Mouse (Mus musculus) frontal cortex, postnatal 25 days (tissue): Measurements from ENCODE around the gene Tmem230.

ENCODE experiments used
- DNase-seq, 2 experiments: peaks; one replicate each; pipeline ENCODE4 v3.0.0; 2022; ENCODE audit warnings: low spot score in 2 of 2

The Tmem230 gene

DNA sequence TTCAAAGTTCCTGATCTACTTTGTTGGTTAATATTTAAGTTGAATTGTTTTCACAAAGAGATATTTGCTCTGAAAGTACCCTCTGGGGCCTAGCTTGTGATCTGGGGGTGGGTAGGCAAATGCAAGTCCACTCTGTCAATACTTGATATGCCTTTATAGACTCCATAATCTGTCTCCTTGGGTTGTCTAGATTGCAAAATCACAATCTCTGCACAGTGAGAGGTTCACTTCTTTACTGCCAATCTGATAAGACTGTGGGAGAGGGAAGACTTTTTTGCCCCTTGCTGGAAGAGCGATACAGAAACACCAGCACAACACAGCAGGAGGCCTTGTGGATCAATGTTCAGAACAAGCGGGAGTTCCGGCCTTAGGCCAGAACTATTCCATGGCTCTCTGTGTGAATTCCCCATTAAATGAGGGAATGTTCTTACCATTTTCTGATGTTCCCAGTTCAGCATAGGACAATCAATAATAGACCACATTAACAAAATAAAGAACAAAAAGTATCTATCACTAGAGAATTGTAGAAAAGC is 15.1 kb downstream of the Tmem230 start:
- DNase-seq, result no peak

DNA sequence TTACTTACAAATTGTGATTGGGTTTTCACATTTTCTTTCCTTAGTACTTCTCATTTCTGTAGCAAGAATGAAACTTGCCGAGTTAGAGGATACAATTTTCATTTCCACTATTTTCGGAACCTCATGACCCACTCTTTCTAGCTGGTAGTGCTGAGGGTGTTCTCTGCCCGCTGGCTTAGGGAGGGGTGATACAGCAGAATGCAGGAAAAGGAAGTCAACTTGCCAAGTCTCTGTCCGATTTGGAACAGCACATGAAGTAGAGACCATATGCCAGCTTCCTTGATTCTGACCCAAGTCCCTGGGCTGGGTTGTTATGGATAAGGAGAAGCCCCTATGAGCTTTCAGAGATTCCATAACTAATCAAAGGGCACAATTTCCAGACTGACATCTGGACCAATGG is 23.2 kb downstream of the Tmem230 start:
- DNase-seq, result no peak

GRCm38 (mm10) chr2:132221611-132222073 is 26.0 kb downstream of the Tmem230 start:
- peak; percentile 12 to 13 for DNase-seq

DNA sequence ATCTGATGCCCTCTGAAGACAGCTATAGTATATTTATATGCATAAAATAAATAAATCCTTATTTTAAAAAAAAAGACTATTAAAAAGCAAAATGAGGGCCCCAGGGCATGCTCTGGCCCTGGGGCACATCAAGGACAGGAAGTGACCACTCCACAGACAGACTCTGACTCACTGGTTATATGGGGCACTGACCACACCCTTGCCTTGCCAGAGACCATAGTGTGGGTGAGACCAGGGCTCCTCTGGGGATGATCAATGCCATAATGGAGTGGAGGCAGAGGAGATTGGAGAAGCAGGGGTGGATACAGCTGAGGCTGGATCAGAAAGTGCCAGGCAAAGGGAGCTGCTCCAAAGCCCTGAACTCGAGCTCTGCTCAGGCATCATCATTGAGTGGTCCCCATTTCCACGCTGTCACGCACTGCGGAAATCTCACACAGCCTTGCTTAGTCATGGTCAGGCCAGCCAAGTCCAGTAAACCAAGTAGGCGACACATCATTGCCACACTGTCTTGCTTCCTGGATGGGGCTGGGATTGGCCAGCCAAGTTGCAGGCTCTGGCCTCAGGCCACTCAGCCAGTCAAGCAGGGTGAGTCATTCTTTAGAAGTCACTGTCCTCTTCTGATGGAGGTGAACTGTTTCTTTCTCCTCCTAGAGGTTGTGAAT is 35.5 kb downstream of the Tmem230 start:
- DNase-seq, result no peak

DNA sequence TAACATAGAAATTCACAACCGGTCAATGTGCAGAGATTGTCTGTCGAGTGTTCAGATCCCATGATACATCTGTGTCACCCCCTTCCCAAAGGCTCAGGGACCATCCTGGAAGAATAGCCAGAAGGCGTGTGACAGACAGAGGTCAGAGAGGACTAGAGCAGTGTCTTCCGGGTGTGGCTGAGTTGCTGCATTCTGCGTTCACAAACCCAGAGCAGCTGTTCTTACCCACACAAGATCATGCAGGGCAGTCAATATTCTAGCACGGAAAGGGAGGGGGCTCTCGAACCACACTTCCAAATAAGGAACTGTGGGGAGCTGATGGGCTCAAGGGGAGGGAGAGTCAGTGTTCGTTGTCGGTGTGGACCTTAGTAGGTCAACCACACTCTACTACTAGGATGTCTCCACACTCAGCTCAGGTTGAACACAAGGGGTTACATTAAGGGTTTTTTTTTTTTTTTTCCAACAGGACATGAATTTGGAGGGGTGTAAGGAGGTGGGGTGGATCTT is 36.7 kb downstream of the Tmem230 start:
- DNase-seq, result no peak

DNA sequence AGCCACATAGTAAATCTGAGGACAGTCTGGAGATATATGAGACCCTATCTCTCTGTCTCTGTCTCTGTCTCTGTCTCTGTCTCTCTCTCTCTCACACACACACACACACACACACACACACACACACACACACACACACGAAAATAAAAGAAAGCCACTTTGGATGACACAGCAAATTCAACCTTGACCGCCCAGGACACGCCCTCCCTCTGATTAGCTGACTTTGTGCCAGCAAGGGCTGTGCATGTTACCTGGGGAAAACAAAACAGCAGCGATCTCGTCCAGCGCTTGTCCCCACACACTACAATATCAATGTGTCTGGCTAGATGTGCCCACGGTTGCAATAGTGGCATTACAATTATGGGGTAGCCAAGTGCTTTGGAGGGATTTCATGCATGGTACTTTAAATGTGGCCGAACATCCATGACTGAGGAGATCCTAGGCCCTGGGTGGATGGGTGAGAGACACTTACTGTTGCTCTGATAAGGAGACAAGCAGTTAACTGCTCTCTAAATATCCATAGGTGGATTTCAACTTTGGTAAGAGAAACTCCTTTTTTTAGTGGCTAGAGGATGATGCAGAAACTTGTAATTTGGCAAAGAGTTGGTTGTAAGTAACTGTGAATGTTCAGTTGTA is 39.2 kb downstream of the Tmem230 start:
- no peak for DNase-seq

DNA sequence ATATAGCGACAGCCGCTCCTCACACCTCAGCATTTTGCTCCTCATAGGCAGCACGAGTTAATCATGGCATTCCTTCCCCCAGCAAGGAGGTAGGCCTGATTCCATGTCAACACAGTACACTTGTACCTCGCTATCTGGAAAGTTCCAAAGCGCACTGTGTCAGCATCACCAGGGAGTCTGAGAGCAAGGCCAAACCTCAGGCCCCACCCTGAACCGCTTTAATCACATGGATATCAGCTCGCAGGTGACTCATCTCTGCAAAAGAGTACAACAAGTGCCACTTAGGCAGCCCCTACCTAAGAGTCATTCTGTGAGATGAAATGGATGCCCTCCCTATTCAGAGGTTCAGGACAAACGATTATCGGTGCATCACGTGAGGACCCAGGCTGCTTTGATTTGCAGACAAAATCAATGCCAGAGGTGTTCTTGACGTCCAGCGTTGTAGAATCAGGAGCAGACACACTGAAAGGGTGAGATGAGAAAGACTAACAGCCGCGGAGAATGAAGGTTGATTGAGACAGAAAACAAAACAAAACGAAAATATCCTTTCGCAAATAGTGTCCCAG is 41.2 kb downstream of the Tmem230 start:
- no peak for DNase-seq

GRCm38 (mm10) chr2:132205549-132205948 is 42.1 kb downstream of the Tmem230 start:
- DNase-seq, result no peak

- no peak for DNase-seq
Measured at GRCm38 (mm10) chr2:132203773-132204172, 43.8 kb downstream of the Tmem230 start.

DNA sequence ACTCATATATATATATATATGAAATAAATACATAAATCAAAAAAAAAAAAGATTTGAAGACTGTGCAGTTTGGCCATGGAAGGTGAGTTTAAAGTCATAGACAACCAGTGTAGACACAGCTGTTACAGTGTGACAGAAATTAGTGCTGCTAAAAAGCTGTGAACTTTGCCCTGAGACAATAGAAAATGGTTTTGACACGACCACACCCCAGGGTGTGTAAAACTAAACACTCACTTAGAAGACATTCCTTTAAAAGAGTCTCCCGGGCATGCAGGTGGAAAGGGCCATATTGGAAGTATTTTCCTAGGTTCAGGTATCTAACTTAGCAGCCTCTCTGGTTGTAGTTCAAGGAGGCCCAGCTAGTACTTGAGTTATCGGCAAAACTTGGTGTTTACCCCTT is 44.4 kb downstream of the Tmem230 start:
- DNase-seq, result no peak

GRCm38 (mm10) chr2:132198017-132198933 is 49.3 kb downstream of the Tmem230 start:
- DNase-seq, result no peak

- DNase-seq, result no peak
Measured at GRCm38 (mm10) chr2:132195602-132196001, 52.0 kb downstream of the Tmem230 start.

GRCm38 (mm10) chr2:132190602-132191161 is 56.9 kb downstream of the Tmem230 start:
- no peak for DNase-seq
